Mouse (Mus musculus): ENCODE data around the gene Tcea2.

The Tcea2 gene

DNA sequence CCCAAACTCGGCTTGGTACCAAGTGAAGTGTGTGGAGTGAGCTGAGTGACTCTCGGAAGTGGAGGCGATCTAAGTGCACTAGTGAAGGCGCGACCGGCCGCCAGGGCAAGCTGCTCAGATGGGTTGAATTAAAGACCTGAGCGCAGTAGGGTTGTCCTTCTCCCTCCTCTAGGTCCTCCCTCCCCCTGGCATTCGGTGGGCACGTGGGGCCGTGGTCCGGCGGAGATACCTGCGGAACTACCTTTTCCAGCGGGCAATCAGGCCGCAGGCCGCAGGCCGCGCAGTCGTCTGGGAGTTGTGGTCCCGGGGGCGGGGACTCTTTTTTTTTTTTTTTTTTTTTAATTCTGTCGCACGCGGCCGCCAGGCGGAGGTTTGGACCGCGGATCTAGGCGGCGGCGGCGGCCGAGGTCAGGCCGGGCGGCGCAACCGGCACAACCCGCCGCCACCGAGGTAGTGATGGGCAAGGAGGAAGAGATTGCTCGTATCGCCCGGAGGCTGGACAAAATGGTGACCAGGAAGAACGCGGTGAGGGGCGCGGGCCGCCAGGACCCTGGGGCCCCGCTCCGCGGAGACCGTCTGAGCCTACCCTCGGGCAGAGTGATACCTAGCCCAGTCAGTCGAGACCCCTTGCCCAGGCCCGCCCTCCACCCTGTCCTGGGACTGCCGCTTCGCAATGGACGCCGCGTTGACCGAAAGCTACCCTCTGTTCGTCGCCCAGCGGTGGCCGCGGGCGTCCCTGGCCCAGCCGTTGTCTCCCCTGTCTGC, at the start of gene Tcea2:
TSS of gene Tcea2 (plus strand) at position 360 of the 765 bp plus-strand sequence.
- peak; percentile 78 for DNase-seq

- peak; percentile 39 for DNase-seq
Observed at GRCm38 (mm10) chr2:181632624-181633023, 47.5 kb upstream of the Tcea2 start.

GRCm38 (mm10) chr2:181635865-181636264, 44.2 kb upstream of the Tcea2 start:
- no peak for DNase-seq

GRCm38 (mm10) chr2:181644361-181644760, 35.7 kb upstream of the Tcea2 start:
- DNase-seq = no peak

GRCm38 (mm10) chr2:181645666-181646065, 34.4 kb upstream of the Tcea2 start:
- DNase-seq = no peak

- no peak for DNase-seq
Observed at GRCm38 (mm10) chr2:181646626-181647472, 33.3 kb upstream of the Tcea2 start.

DNA sequence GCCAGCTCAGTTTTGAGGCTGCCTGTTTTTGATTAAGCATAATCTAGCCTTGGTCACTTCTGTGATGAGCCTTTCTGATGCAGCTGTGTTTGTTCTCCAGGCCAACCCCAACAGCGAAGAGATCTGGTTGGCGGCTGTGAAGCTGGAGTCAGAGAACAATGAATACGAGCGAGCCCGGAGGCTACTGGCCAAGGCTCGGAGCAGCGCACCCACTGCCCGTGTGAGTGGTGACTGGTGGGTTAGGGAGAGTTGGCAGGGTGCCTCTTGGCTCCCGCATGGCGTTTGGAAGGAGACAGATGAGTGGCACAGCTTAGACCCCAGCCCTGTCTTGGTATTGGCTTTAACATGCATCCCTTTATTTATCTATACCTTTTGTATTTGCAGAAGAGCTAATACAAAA, 31.2 kb upstream of the Tcea2 start:
- no peak for DNase-seq

DNA sequence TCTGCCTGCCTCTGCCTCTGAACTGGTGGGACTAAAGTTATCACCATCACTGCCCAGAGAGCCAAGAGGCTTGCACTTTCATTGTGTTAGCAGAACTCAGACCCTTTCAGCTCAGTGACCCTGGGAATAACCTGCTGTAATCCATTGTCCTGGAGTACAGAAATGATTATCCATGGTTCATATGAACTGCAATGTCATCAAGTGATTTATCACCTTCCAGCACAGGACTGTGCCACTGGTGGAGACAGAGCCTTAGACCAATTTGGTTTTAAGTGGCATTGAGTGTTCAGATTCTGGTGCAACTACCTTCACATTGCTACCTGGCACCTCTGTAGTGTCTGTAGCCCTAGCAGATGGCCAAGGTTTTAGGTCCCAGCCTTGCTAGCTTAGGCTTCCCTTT, 27.0 kb upstream of the Tcea2 start:
- DNase-seq = no peak

GRCm38 (mm10) chr2:181653523-181653922, 26.6 kb upstream of the Tcea2 start:
- DNase-seq = no peak

- DNase-seq = no peak
Observed at GRCm38 (mm10) chr2:181656734-181657133, 23.4 kb upstream of the Tcea2 start, which contains the start of gene Gm29797. TSS of gene Gm29797 (plus strand) at chr2:181657034.

- no peak for DNase-seq
Observed at GRCm38 (mm10) chr2:181657441-181657840, 22.7 kb upstream of the Tcea2 start.

DNA sequence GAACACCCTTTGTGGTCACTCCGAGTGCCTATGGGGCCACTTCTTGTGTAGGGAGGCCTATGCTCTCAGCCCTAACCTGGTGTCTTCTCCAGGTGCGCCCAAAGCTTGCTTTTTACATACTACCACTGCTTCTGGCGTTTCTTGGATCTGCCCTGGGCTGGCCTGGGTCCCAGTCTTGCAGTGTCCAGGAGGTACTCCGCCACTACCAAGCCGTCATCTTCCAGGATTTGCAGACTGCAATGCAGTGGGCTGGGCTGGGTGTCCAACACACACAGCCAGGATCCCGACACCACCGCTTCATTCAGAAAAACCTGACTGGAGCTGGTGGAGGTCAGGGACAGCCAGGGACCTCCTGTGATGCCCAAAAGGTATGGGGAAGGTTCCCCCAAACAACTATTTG, 21.6 kb upstream of the Tcea2 start:
- DNase-seq = no peak

DNA sequence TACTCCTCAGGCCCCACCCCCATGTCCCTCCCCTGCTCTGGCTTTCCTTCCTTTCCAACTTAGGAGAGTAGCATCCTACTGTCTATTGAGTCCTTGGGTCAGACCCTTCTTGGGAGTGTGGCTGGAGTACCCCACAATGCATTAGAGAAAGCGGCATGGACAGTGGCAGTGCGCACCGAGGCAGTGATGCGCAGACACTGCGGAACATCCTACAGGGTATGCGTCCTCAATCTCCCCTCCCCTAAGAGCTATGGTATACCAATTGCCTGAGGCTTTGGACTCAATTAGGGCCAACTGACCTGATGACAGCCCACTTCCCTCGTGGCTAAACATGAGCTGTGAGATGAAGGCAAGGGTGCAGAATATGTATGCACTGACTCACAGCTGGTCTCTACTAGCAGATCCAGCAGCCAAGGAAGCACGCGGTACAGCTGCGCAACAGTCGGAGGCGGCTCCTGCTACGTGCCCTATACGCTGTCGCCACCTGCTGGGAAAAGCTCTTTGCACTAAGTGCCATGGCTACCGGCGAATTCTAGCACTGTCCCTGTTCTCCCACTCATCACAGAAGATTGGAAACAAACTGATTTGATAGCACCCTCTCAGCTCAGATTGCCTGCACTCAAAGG, 21.1 kb upstream of the Tcea2 start:
- no peak for DNase-seq

- peak; percentile 71 for DNase-seq
Observed at GRCm38 (mm10) chr2:181659609-181660055, 20.5 kb upstream of the Tcea2 start.

- DNase-seq = no peak
Observed at GRCm38 (mm10) chr2:181662620-181663297, 17.4 kb upstream of the Tcea2 start.

- no peak for DNase-seq
Observed at GRCm38 (mm10) chr2:181663298-181663630, 16.8 kb upstream of the Tcea2 start.

DNA sequence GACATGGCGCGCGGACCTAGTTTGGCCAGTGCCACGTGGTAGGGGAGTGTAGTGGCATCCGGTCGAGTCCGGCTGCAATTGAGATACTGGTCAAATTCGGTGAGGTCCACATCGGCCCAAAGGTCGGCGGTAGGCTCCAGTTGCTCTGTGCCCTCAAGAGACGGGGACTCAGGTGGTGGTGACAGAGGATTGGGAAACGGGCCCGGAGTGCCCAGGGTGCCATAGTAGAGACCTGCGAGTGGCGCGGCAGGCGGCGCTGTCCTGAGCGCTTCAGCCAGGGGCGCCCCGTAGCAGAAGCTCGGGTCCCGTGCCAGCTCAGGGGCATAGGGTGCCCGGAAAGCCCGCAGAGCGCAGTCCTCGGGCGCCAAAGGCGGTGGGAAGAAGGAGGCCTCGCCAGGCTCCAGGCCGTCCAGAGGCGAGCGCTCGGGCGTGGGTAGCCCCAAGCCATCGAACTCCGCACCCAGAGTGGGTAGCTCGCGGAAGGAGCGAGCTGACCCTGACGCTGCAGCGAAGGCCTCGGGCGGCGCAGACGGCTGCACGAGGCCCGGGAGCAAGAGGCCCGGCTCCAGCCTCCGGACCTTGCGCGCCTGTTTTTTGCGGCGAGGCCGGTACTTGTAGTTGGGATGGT, 9.7 kb upstream of the Tcea2 start:
- no peak for DNase-seq

DNA sequence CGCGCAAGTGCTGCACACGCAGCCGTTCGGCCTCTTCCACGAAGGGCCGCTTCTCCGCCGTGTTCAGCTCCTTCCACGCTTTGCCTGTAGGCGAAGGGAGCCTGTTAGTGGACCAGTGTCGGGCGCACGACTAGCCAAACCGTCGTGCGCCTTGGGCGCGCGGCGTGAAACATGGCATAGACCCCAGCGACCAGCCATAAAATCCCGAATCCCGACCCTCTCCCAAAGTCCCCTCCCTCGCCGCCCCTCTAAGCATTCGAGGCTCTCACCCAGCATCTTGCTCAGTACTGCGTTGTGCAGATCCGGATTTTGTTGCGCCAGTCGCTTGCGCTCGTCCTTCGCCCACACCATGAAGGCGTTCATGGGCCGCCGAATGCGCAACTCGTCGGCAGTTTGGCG, 9.2 kb upstream of the Tcea2 start:
- no peak for DNase-seq

DNA sequence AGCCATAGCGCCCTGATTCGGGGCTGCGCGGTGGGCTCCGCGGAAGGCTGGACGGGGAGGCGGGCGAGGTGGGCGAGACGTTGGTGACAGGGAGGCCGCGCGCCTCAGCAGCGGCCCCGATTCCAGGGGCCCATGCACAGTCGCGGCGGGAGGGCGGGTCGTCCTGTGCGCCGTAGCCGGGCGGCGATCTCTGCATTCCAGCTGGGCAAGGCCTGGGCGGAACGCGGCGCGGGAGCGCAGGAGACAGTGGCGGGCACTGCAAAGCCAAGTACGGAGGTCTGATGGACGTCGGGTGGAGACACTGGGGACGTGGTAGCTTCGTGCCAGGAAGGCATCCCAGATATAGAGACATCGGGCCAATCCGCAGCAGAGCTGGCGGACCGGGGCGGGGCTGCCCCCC, 8.8 kb upstream of the Tcea2 start, which contains the start of gene Sox18:
TSS of gene Sox18 (minus strand) at position 315 of the 400 bp plus-strand sequence.
- DNase-seq = no peak

DNA sequence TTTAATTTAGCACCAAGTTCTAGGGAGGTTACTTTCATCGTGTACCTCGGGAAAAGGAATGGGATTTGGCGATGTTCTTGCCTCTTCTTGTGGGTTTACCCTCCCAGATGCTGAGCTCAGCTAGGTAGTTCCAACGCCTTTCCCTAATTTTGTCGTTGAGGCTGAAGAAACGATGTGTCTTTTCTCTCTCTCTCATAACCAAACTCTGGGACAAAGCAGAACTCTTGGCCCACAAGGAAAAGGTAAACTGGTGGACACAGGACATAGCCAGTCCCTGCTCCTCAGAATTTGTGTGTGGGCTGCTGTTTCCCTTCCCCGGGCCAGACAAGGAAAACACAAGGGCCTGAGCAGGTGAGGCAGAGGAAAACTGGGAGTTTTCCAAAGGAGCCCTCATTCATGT, 8.1 kb upstream of the Tcea2 start:
- DNase-seq = no peak

GRCm38 (mm10) chr2:181673501-181673900, 6.6 kb upstream of the Tcea2 start:
- DNase-seq = no peak

DNA sequence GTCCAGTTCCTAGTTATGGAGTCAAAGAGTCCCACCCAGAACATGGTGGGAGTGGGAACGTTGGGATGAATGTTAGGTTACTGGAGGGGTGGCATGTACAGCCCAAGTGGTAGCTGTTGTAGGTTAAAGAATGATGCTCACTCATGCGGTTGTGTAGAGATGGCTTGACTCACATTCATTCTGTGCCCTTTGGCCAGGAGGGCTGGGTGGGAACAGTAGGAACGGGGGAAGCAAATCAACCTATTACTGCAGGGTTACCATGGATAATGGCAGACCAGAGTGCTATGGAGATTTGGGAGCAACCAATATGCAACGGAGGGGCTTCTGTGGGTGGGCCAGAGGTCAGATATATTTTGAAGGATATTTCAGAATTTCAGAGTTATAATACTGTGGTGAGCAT, 5.2 kb upstream of the Tcea2 start:
- DNase-seq = no peak

All from cerebellum, adult 11 months (tissue).